Mouse (Mus musculus): ENCODE measurements at regions not wholly inside any gene's neighbourhood (a gene's known extent, or its start where the extent isn't known, plus 50 kb on each side); places are given as distances from the start of the nearest gene placed in this dataset.

DNA sequence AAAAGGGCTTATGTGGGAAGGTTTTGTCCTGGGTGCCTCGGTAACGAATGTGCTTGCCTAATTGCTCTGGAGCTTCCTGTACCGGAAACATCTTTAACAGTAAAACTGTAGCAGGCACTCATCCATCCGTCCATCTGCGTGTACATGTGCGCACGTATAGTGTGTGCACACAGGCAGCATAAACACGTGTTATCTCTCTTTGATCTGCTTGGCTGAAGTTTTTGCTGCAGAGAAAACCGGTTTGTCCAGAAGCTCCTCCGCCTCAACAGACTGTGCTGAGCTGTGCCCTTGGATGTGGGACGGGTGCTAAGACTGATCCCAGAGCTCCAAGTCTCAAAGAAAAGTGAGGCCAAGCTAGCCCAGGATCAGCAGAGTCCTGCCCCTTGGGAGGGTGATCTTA is 305.3 kb downstream of the Gadd45g start:
- Histone ChIP-seq H3K27ac (ENCODE audit: control insufficient read depth, low read depth, low read length) (no peak overlapping the region), H3K9me3 (replicated peaks; ENCODE audit: insufficient read depth, low read length) (no peaks in the 10 kb centered on the region), H3K36me3 (ENCODE audit: control insufficient read depth in 1 of 2, insufficient read depth in 2 of 2, low read length in 2 of 2) (no peaks in the 10 kb centered on the region), H3K9ac (ENCODE audit: control insufficient read depth, low read depth, low read length, poor library complexity, severe bottlenecking) (no peak overlapping the region), H3K4me1 (ENCODE audit: control insufficient read depth in 1 of 2, insufficient read depth in 2 of 2, low read length in 2 of 2) (no peaks in the 10 kb centered on the region), H3K79me2 (ENCODE audit: control insufficient read depth, insufficient read depth, low read length, poor library complexity) (no peaks in the 10 kb centered on the region), H3K4me3 (ENCODE audit: control insufficient read depth in 1 of 2, insufficient read depth in 1 of 2, low read depth in 2 of 2, low read length in 2 of 2) (no peak overlapping the region), H3K27me3 (ENCODE audit: control insufficient read depth in 1 of 2, insufficient read depth in 2 of 2, low read length in 2 of 2) (no peaks in the 10 kb centered on the region)
- no peak for DNase-seq (ENCODE audit: low read depth, low spot score)
- TF ChIP-seq MEF2A (IDR thresholded peaks at IDR 0.05; ENCODE audit: extremely low read depth, insufficient replicate concordance, low read depth, low read length, poor library complexity, severe bottlenecking) (no peak), TBP (IDR thresholded peaks at IDR 0.05; ENCODE audit: low read depth, low read length) (no peak), CTCF (IDR thresholded peaks at IDR 0.05 in 2 of 3, conservative IDR thresholded peaks at IDR 0.05 in 1 of 3; ENCODE audit: control insufficient read depth in 1 of 3, insufficient read depth in 1 of 3, low read depth in 2 of 3, low read length in 3 of 3, poor library complexity in 1 of 3, severe bottlenecking in 1 of 3) (no peak), TCF12 (IDR thresholded peaks at IDR 0.05; ENCODE audit: low read depth, low read length) (no peak), RCOR1 (IDR thresholded peaks at IDR 0.05; ENCODE audit: low read depth, low read length) (no peak), USF2 (IDR thresholded peaks at IDR 0.05; ENCODE audit: borderline replicate concordance in 1 of 2, insufficient read depth in 1 of 2, low read depth in 1 of 2, low read length in 2 of 2) (no peak), JUND (IDR thresholded peaks at IDR 0.05; ENCODE audit: low read depth, low read length) (no peak), EP300 (IDR thresholded peaks at IDR 0.05; ENCODE audit: low read depth in 1 of 2, low read length in 2 of 2) (no peak), POLR2AphosphoS2 (IDR thresholded peaks at IDR 0.05; ENCODE audit: low read length) (no peak), ZMIZ1 (IDR thresholded peaks at IDR 0.05; ENCODE audit: low read depth, low read length) (no peak), ZNF384 (IDR thresholded peaks at IDR 0.05; ENCODE audit: low read depth, low read length) (no peak), POLR2A (IDR thresholded peaks at IDR 0.05; ENCODE audit: control insufficient read depth in 1 of 2, insufficient read depth in 1 of 2, low read depth in 1 of 2, low read length in 2 of 2, poor library complexity in 1 of 2) (no peak), ZC3H11A (IDR thresholded peaks at IDR 0.05; ENCODE audit: low read depth, low read length) (no peak), BHLHE40 (IDR thresholded peaks at IDR 0.05; ENCODE audit: borderline replicate concordance, low read depth, low read length) (no peak), TAL1 (IDR thresholded peaks at IDR 0.05; ENCODE audit: low read length) (no peak), USF1 (IDR thresholded peaks at IDR 0.05; ENCODE audit: low read depth, low read length) (no peak)

- H3K9me3 ChIP-seq (replicated peaks; ENCODE audit: insufficient read depth, low read length) = no peaks in the 10 kb centered on the region
- DNase-seq (ENCODE audit: low read depth, low spot score) = no peak
- no peaks in the 10 kb centered on the region for H3K79me2 ChIP-seq (ENCODE audit: control insufficient read depth, insufficient read depth, low read length, poor library complexity)
- H3K27me3 ChIP-seq (ENCODE audit: control insufficient read depth in 1 of 2, insufficient read depth in 2 of 2, low read length in 2 of 2) = no peaks in the 10 kb centered on the region
- TF ChIP-seq POLR2AphosphoS5 (IDR thresholded peaks at IDR 0.05; ENCODE audit: borderline replicate concordance, low read depth, low read length) (no peak), ZKSCAN1 (IDR thresholded peaks at IDR 0.05; ENCODE audit: low read depth, low read length) (no peak), MAX (IDR thresholded peaks at IDR 0.05; ENCODE audit: low read length) (no peak), USF2 (IDR thresholded peaks at IDR 0.05; ENCODE audit: borderline replicate concordance in 1 of 2, insufficient read depth in 1 of 2, low read depth in 1 of 2, low read length in 2 of 2) (no peak), CTCF (IDR thresholded peaks at IDR 0.05 in 2 of 3, conservative IDR thresholded peaks at IDR 0.05 in 1 of 3; ENCODE audit: control insufficient read depth in 1 of 3, insufficient read depth in 1 of 3, low read depth in 2 of 3, low read length in 3 of 3, poor library complexity in 1 of 3, severe bottlenecking in 1 of 3) (no peak), SIN3A (IDR thresholded peaks at IDR 0.05; ENCODE audit: low read length) (no peak), E2F4 (IDR thresholded peaks at IDR 0.05; ENCODE audit: borderline replicate concordance, low read depth, low read length) (no peak), EP300 (IDR thresholded peaks at IDR 0.05; ENCODE audit: low read depth in 1 of 2, low read length in 2 of 2) (no peak), GATA1 (IDR thresholded peaks at IDR 0.05; ENCODE audit: low read depth, low read length) (no peak), UBTF (IDR thresholded peaks at IDR 0.05; ENCODE audit: borderline replicate concordance, insufficient read depth, low read depth, low read length) (no peak), MAZ (IDR thresholded peaks at IDR 0.05; ENCODE audit: low read depth, low read length) (no peak), HCFC1 (IDR thresholded peaks at IDR 0.05; ENCODE audit: low read depth, low read length) (no peak), ETS1 (IDR thresholded peaks at IDR 0.05; ENCODE audit: low read depth, low read length) (no peak), GABPA (IDR thresholded peaks at IDR 0.05; ENCODE audit: low read depth, low read length) (no peak), MEF2A (IDR thresholded peaks at IDR 0.05; ENCODE audit: extremely low read depth, insufficient replicate concordance, low read depth, low read length, poor library complexity, severe bottlenecking) (no peak)
- no peak overlapping the region for H3K4me3 ChIP-seq (ENCODE audit: control insufficient read depth in 1 of 2, insufficient read depth in 1 of 2, low read depth in 2 of 2, low read length in 2 of 2)
- H3K9ac ChIP-seq (ENCODE audit: control insufficient read depth, low read depth, low read length, poor library complexity, severe bottlenecking) = no peak overlapping the region
- no peak overlapping the region for H3K27ac ChIP-seq (ENCODE audit: control insufficient read depth, low read depth, low read length)
- no peaks in the 10 kb centered on the region for H3K36me3 ChIP-seq (ENCODE audit: control insufficient read depth in 1 of 2, insufficient read depth in 2 of 2, low read length in 2 of 2)
- no peaks in the 10 kb centered on the region for H3K4me1 ChIP-seq (ENCODE audit: control insufficient read depth in 1 of 2, insufficient read depth in 2 of 2, low read length in 2 of 2)
Observed at GRCm38 (mm10) chr13:52152221-52152620, 305.7 kb downstream of the Gadd45g start.

Measured in MEL (cell line).